Mouse (Mus musculus) heart, embryonic 16.5 days (tissue): Measurements from ENCODE around the gene Plcxd1. TPM values are rescaled to one million over a fixed set of nuclear protein-coding genes. Genes with fewer than 3 reads are reported as not detected.
"Not testable (repeated sequence)": the region's sequence is repeated elsewhere in the genome, so short reads cannot be mapped to it uniquely, and the experiment has no call there.

Experiments used
- ATAC-seq: fragments of 200-750 bp; cut with Nextera tagmentation; replicated peaks from 2 replicates; pipeline ENCODE4 v1.8.0; 2017; ENCODE audit warnings: moderate number of reproducible peaks; ENCODE audit not compliant: insufficient read depth, low FRiP score; ENCODE audit errors: extremely low read depth
- H3K27ac ChIP-seq: fragments of 300-500 bp; sonication (generic); 2 replicates; pipeline ENCODE4 v1.5.1; 2014; ENCODE audit warnings: mild to moderate bottlenecking, low read length, control low read depth, moderate library complexity
- H3K27me3 ChIP-seq: fragments of 300-500 bp; sonication (generic); 2 replicates; pipeline ENCODE4 v1.6.1; 2014; ENCODE audit warnings: low read length, mixed read lengths; ENCODE audit not compliant: control insufficient read depth, insufficient read depth
- H3K36me3 ChIP-seq: fragments of 300-500 bp; sonication (generic); 2 replicates; pipeline ENCODE4 v1.6.1; 2014; ENCODE audit not compliant: control insufficient read depth, insufficient read depth
- H3K4me1 ChIP-seq: fragments of 300-500 bp; sonication (generic); 2 replicates; pipeline ENCODE4 v1.6.1; 2014; ENCODE audit warnings: low read length, mixed read lengths; ENCODE audit not compliant: control insufficient read depth, insufficient read depth
- H3K4me2 ChIP-seq: fragments of 300-500 bp; sonication (generic); 2 replicates; pipeline ENCODE4 v1.6.1; 2014; ENCODE audit warnings: low read depth, mild to moderate bottlenecking, control low read depth, low read length
- H3K4me3 ChIP-seq: fragments of 300-500 bp; sonication (generic); 2 replicates; pipeline ENCODE4 v1.5.1; 2014; ENCODE audit warnings: mild to moderate bottlenecking, control low read depth, low read length
- H3K9ac ChIP-seq: fragments of 300-500 bp; sonication (generic); 2 replicates; pipeline ENCODE4 v1.6.1; 2014; ENCODE audit warnings: low read length, control low read depth
- H3K9me3 ChIP-seq: fragments of 300-500 bp; sonication (generic); replicated peaks from 2 replicates; pipeline ENCODE4 v1.6.1; 2016; ENCODE audit warnings: low read length; ENCODE audit not compliant: control insufficient read depth
- WGBS: fragments of 180-500 bp; shearing (Covaris S2); extraction: QIAGEN DNeasy Blood & Tissue Kit; methylation state at CpG from one replicate; pipeline ENCODE4 v1.1.7; 2014; 5-methylcytosine and 5-hydroxymethylcytosine counted together
- polyA plus RNA-seq: library from polyadenylated mRNA; unstranded; fragments of >200 nt; fragmentation: Nextera tagmentation; extraction: Ambion mirVana; gene quantifications from 2 replicates; pipeline ENCODE4 v1.2.1, GENCODE M21; 2015

Plcxd1 gene
- polyA plus RNA-seq, 1 experiment from 2014 or later: 1.2 TPM

DNA sequence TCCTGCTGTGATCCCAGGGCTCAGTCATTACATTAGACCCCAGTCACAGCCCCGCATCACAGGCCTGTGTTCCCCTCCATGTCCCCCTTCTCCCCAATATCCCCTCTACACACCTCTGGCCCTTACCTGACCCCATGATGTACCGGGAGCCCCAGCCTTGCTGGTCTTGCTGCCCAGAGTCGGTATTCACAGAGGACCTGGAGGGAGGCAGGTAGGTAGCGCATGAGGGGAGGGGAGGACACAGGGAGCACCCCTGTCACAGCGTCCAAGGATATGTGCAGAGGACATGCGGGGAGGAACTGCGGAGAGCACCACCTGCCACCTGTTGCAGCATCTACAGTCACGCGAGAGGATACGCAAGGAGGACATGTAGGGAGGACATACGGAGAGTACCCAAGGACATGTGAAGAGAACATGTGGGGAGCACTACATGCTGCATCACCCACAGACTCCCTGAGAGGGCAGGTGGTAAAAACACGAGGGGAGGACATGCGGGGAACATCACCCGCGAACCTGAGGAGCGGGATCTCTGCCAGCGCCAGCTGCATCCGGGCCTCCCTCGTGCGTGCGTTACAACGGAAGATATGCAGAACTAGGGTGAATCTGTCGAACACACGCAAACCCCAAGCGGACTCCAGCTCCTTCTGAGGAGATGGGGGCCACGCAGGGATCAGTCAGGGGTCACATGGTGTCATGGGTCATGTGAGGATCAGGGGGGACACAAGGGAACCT is 6.5 kb downstream of the Plcxd1 start:
- WGBS: 96% methylated on average over 26 of the region's 26 CpGs
- no peak for ATAC-seq
- peaks cover 41% of the 10 kb centered on the region for H3K36me3 ChIP-seq
- peaks cover 23% of the 10 kb centered on the region for H3K4me1 ChIP-seq
- peak overlapping the region; percentile 92 for H3K4me3 ChIP-seq
- no peaks in the 10 kb centered on the region; the same call in 1 of the 2 replicates for H3K27me3 ChIP-seq
- H3K4me2 ChIP-seq: peak overlapping the region; percentile 92
- H3K27ac ChIP-seq: no peak overlapping the region
- H3K9ac ChIP-seq: peak overlapping the region; percentile 94; the same call in 1 of the 2 replicates
- H3K9me3 ChIP-seq: no peaks in the 10 kb centered on the region

DNA sequence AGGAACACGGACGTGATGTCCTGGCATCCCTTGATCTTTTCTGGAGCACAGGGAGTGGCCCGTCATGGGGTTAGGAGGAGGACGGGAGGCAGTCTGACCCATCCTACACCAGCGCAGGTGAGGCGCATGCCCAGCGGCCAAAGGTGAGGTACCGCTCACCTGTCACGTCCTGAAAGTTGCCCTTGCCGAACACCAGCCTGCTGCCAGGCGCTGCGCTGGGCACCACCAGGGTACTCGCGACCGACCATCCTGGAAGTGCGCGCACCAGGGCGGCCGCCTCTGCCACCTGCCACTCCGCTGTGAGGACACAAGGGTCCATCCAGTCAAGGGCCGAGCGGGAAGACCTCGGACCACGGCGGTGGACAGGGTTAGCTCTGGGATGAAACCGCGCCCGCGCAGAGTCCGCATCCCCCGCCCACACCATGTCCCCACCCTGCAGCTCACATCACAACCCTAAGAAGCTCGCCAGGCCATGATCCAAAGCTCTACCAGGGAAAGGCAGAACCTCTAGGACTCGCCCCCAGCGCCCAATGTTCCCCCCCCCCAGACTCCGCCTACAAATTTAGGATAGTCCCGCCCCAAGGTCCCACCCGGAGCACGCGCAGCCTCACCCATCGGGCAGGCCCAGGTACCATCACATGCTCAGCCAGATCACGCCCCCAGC is 7.3 kb downstream of the Plcxd1 start:
- Histone ChIP-seq H3K27me3 (no peaks in the 10 kb centered on the region), H3K4me2 (peak overlapping the region; percentile 92), H3K36me3 (peaks cover 41% of the 10 kb centered on the region), H3K4me3 (peak overlapping the region; percentile 92), H3K9me3 (no peaks in the 10 kb centered on the region), H3K27ac (peak overlapping the region; percentile 98), H3K4me1 (peaks cover 17% of the 10 kb centered on the region), H3K9ac (peak overlapping the region; percentile 94)
- 15% methylated on average over 41 of the region's 41 CpGs for WGBS
- ATAC-seq: no peak; the same call in 1 of the 2 replicates

- peak; percentile 88 for ATAC-seq
- Histone ChIP-seq H3K9me3 (no peaks in the 10 kb centered on the region), H3K4me3 (peak within 1 kb of the TSS; percentile 92), H3K36me3 (peaks cover 42% of the 10 kb centered on the region), H3K4me1 (peaks cover 15% of the 10 kb centered on the region), H3K4me2 (peak within 1 kb of the TSS; percentile 92), H3K27ac (peak within 1 kb of the TSS; percentile 98), H3K27me3 (no peaks in the 10 kb centered on the region), H3K9ac (peak within 1 kb of the TSS; percentile 94)
- under 1% methylated on average over 71 of the region's 71 CpGs for WGBS
Measured at GRCm38 (mm10) chr5:110107581-110108304, 8.0 kb downstream of the Plcxd1 start, which contains the start of gene Gtpbp6. Gtpbp6 (minus strand) TSS chr5:110108197.

GRCm38 (mm10) chr5:110108305-110108628 is 8.5 kb downstream of the Plcxd1 start:
- no peaks in the 10 kb centered on the region for H3K27me3 ChIP-seq
- H3K4me3 ChIP-seq: peak overlapping the region; percentile 92
- peaks cover 42% of the 10 kb centered on the region for H3K36me3 ChIP-seq
- 0% methylated on average over 7 of the region's 7 CpGs for whole genome bisulfite sequencing
- ATAC-seq: no peak
- peak overlapping the region; percentile 92 for H3K4me2 ChIP-seq
- H3K9me3 ChIP-seq: no peaks in the 10 kb centered on the region
- peak overlapping the region; percentile 94 for H3K9ac ChIP-seq
- H3K27ac ChIP-seq: peak overlapping the region; percentile 98
- peaks cover 15% of the 10 kb centered on the region for H3K4me1 ChIP-seq

- Histone ChIP-seq H3K4me3 (peak within 1 kb of the TSS; percentile 80), H3K4me2 (peak within 1 kb of the TSS; percentile 84), H3K9ac (peak within 1 kb of the TSS; percentile 77), H3K27ac (peak within 1 kb of the TSS; percentile 92), H3K4me1 (peaks cover 15% of the 10 kb centered on the region), H3K9me3 (no peaks in the 10 kb centered on the region), H3K36me3 (peaks cover 29% of the 10 kb centered on the region), H3K27me3 (no peaks in the 10 kb centered on the region)
- under 1% methylated on average over 12 of the region's 12 CpGs for WGBS
- ATAC-seq: peak; percentile 38
Measured at GRCm38 (mm10) chr5:110109991-110110441, 10.2 kb downstream of the Plcxd1 start, which contains the start of gene Zfp605. Zfp605 (plus strand) TSS chr5:110110092.

DNA sequence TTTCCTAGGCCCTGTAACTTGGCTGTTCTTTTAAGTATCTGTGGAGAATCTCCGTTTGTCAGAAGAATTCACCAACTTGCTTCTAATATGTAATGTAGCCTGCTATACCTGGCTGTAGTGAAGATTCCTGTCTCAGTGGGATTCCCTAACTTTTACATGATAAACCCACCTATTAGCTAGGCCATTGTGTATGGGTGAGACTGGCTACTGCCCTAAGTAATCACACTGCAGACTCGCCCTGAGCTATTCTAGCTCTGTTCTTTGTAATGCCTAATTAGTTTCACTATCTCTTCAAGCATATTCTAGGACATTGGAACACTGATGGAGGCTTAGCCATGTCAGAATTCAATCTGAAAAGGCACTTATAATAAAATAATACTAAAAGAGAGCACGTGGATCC is 22.6 kb downstream of the Plcxd1 start:
- not testable (repeated sequence) for H3K27ac ChIP-seq, H3K4me1 ChIP-seq, ATAC-seq, H3K4me2 ChIP-seq, H3K27me3 ChIP-seq, H3K9ac ChIP-seq, H3K9me3 ChIP-seq, H3K4me3 ChIP-seq
- peaks cover 24% of the 10 kb centered on the region for H3K36me3 ChIP-seq
- 80% methylated on average over 3 of the region's 3 CpGs for WGBS

DNA sequence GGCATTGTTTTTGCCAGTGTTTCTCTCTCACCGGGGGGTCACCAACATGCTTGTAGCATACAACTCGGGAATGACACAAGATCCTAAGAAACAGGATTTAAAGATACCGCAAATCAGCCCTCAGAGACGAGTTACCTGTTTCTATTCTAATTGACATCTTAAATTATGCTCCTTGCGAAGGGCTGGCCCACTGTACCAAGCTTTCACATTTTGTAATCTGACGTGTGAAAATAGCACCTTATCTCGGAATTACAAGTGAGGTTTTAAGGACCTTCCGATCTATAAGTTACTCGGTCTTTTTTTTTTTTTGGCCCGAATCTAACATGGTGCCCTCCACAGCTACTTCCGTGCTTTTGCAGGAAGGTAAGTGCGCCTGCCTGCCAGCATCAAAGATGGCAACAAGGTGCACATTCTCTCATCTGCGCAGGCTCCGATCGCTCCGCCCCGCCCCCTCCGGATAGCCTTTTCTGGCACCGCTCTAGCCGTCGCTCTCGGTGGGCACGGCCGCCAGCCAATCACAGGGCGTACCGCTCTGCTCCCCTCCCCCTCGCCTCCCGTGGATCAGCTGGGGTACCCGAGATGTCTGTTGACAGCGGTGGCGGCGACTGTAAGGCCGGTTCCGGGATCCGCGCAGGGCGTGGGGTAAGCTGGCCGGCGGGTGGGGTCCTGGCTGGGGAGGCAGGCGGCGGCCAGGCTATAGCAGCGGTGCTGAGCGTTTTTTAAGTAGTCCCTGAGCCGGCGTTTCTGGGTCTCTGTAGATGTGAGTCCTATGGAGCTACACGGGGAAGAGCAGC is 35.7 kb downstream of the Plcxd1 start, which contains the start of gene Chfr:
Gene Chfr (plus strand): TSS at position 550 of the 794 bp plus-strand sequence.
- H3K27me3 ChIP-seq: no peaks in the 10 kb centered on the region
- H3K9me3 ChIP-seq: peaks cover 20% of the 10 kb centered on the region
- peaks cover 8% of the 10 kb centered on the region for H3K36me3 ChIP-seq
- ATAC-seq: peak; percentile 100
- 0 out of 2 replicates have a peak, but pooled peaks cover 2% of the 10 kb centered on the region for H3K4me1 ChIP-seq
- H3K27ac ChIP-seq: peak within 1 kb of the TSS; percentile 70
- WGBS: 5% methylated on average over 46 of the region's 46 CpGs
- H3K9ac ChIP-seq: peak within 1 kb of the TSS; percentile 93
- peak within 1 kb of the TSS; percentile 94 for H3K4me3 ChIP-seq
- peak within 1 kb of the TSS; percentile 87 for H3K4me2 ChIP-seq

GRCm38 (mm10) chr5:110136087-110136464 is 36.3 kb downstream of the Plcxd1 start:
- peak; percentile 21; the same call in 1 of the 2 replicates for ATAC-seq
- Histone ChIP-seq H3K9me3 (peaks cover 14% of the 10 kb centered on the region), H3K27ac (peak overlapping the region; percentile 70), H3K27me3 (no peaks in the 10 kb centered on the region), H3K4me1 (0 out of 2 replicates have a peak, but pooled peaks cover 2% of the 10 kb centered on the region), H3K4me2 (peak overlapping the region; percentile 87), H3K4me3 (peak overlapping the region; percentile 94), H3K36me3 (peaks cover 6% of the 10 kb centered on the region), H3K9ac (peak overlapping the region; percentile 93)
- WGBS: 4% methylated on average over 18 of the region's 18 CpGs
